Mouse (Mus musculus): ENCODE measurements at regions not wholly inside any gene's neighbourhood (a gene's known extent, or its start where the extent isn't known, plus 50 kb on each side); places are given as distances from the start of the nearest gene placed in this dataset.

DNA sequence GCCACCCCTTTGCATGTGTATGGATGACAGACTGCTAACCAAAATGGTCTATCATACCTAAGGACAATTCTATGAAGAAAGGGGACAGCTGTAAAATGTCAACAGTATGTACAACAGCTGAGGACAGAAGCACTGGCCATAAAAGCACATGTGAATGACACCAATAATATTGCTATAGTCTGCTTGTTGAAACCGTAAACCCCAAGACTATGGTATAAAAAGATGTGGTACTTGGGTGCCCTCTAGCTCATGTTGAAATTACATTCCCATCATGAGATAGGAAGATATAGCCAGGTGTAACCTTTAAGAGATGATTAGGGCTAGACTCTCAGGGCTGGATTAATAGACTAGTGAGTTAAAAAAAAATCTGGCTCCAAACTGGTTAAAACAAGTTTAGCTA is 361.6 kb upstream of the Sptlc3 start:
- DNase-seq = no peak

- DNase-seq = no peak
These were observed 346.7 kb upstream of the Sptlc3 start for GRCm38 (mm10) chr2:139147004-139147403.

DNA sequence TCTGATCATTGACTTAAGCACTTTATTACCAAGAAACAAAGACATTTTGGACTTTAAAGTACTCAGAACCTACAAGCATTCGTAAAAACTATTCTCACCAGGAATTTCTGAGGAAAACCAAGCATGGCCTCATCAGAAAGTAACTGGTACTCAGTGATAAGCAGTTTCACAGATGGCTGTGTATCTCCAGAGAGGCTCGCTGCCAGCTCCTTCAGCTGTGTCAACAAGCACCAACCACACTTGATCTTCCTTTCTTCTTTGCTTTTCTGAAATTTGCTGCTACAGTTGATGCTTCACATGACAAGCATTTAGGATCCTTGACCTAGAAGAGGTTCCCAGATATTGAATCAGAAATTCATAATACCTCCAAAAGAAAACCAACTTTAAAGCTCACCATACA is 314.1 kb upstream of the Sptlc3 start:
- no peak for DNase-seq

DNA sequence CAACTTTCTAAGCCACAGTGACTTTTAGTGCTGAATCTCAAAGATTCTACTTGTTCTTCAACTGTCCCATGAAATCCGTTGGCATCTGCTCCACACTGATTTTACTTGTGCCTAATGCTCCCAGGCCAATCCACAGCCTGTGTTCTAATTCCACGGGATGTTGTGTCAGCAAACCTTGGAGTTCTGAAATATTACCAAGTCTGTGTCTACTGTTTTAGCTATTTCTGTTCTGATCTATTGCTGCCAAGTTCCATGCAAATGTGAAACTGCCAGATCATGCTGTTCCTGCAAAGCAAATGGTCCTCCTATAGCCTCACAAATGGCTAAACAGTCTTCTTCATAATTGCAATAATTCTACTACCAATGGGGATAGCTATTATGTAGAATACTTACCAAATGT is 295.4 kb upstream of the Sptlc3 start:
- no peak for DNase-seq

DNA sequence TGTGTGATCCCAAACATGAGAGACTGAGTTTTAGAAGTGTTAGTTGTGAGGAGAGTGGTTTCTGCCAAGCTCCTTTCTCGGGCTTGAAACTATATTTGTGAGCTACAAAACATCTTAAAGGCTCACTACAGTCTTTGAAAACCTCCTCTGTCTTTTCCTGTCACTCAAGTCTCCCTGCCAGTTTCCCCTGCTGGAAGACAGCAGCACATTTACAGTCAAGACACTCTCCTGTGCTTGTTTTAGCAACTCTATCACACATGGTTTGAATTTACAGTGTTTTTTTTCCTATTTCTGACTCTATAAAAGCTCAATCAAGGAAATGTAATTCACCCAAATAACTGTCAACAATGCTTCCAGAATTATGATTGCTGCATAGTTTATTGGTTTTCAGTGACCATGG is 286.1 kb upstream of the Sptlc3 start:
- DNase-seq = no peak

- no peak for DNase-seq
These were observed 272.8 kb upstream of the Sptlc3 start for GRCm38 (mm10) chr2:139220757-139221400.

GRCm38 (mm10) chr2:139230453-139230852 is 263.3 kb upstream of the Sptlc3 start:
- DNase-seq = no peak

GRCm38 (mm10) chr2:139250138-139250537 is 243.6 kb upstream of the Sptlc3 start:
- no peak for DNase-seq

GRCm38 (mm10) chr2:139267119-139267518 is 226.6 kb upstream of the Sptlc3 start:
- no peak for DNase-seq

DNA sequence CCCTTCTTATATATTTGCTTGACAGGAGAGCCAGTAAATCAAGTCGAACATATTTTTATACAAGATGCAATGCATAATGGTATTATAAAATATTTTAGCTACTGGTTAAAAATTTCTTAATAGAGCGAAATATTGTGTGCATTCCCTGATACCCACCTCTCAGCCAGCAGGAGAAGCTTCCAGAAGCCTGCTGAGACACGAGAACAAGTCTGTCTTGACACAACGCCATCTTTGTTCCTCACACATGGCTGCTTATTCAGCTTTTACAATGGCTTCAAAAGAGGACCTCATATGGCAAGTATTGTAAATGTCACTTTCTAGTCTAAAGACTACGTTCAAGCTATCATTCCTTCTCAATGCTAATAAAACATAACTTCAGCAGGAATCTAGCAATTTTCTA is 217.1 kb upstream of the Sptlc3 start:
- no peak for DNase-seq

- DNase-seq = no peak
These were observed 216.1 kb upstream of the Sptlc3 start for GRCm38 (mm10) chr2:139277571-139277970.

DNA sequence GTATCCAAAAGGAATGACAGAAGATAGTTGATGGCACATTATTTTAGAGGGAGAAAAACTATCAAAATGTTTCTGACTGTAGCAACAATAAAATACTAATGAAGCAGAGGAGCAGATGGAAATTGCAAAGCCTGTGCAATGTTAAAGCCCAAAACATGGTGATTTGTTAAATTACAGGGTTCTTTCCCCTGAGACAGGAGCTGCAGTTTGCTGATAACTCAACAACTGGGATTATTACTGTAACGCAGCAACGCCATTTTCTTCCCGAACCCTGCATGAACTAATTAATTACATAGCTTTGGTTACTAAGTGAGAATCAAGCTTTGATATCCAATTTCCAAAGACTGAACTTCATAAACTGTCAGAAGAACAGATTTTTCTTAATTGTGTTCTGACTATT is 212.7 kb upstream of the Sptlc3 start:
- DNase-seq = no peak

- DNase-seq = no peak
These were observed 209.4 kb upstream of the Sptlc3 start for GRCm38 (mm10) chr2:139284315-139284714.

- DNase-seq = no peak
These were observed 207.3 kb upstream of the Sptlc3 start for GRCm38 (mm10) chr2:139286446-139286845.

DNA sequence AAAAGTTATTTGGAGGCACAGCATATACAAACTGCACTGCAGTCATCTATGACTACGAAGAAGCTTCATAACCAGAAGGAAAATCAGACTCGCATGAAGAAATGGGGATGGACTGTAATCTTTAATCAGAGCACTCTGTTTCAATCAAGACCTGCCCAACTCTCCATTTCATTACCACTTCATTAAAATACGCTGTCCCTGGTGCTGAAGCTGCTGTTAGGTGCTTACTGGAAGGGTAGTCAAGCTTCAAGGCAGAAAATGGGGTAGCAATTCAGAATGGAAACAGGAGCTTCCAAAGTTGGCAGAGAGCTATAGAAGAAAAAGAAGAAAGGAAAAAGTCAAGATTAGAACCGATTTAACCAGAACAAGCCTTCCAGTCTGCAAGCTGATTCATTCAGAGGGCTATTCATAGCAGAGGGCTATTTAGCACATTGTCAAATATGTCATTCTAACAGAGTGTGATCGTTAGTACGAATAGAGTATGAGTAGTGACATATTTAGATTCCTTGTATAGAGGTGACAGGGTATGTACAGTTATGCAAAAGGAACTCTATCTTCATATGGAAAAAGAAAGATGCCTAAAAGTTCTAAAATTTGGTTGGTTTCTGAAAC is 195.1 kb upstream of the Sptlc3 start:
- peak in 1 of 2 experiments; percentile 22 for DNase-seq

- no peak for DNase-seq
These were observed 182.3 kb upstream of the Sptlc3 start for GRCm38 (mm10) chr2:139311401-139311812.

GRCm38 (mm10) chr2:139312053-139312452 is 181.7 kb upstream of the Sptlc3 start:
- no peak for DNase-seq

DNA sequence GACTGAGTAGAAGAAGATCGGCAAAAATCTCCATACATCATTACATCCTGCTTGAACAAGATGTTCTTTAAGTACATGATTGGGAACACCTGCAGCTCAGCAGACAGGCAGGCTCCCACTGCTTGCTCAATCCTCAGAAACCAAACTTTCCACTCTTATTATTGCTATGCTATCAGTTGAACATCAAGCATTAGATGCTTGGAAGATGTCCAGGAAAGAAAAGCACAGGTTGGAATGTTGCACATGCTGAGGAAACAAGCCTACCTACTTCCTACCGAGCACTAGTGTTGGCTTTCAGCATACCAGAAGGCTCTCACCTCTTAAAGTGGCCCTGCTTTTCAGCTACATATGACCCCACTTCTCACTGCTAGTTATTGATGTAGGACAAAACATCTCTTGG is 171.2 kb upstream of the Sptlc3 start:
- no peak for DNase-seq

GRCm38 (mm10) chr2:139325501-139325900 is 168.2 kb upstream of the Sptlc3 start:
- DNase-seq = no peak

DNA sequence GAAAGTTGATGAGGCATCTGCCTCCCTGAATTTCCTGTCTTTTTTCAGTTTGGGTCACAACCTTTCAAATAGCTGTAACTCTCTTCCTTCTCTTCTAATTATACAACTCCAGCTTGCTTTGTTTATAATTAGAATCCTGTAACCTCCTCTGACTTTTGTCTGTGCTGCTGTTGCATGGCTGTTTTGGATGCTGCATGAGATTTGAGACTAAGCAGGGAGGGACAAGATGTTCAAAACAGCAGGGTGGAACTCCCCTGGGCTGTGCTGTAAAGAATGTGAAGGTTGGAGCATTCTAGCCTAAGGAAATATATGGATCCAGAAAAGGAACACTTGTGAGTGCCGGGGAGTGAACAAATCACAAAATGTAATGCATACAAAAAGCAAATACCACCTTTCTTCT is 159.0 kb upstream of the Sptlc3 start:
- no peak for DNase-seq

DNA sequence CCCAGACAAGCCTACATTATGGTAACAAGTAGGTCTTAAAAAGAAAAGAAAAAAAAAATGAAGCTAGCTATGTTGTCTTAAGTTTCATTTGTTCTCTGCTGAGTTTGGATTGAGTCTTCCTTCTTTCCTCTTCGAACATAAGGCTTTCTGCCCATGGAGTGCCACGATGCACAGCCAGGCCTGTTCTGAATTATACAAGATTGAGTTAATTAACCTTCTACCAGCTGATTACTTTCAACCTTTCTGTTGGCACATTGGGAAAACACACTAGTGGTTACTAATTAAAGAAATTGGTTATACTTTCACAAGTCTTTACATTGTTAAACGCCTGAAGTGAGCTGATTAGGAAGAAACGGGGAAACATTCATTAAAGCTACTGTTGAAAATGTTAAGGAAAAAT is 155.5 kb upstream of the Sptlc3 start:
- DNase-seq = no peak

DNA sequence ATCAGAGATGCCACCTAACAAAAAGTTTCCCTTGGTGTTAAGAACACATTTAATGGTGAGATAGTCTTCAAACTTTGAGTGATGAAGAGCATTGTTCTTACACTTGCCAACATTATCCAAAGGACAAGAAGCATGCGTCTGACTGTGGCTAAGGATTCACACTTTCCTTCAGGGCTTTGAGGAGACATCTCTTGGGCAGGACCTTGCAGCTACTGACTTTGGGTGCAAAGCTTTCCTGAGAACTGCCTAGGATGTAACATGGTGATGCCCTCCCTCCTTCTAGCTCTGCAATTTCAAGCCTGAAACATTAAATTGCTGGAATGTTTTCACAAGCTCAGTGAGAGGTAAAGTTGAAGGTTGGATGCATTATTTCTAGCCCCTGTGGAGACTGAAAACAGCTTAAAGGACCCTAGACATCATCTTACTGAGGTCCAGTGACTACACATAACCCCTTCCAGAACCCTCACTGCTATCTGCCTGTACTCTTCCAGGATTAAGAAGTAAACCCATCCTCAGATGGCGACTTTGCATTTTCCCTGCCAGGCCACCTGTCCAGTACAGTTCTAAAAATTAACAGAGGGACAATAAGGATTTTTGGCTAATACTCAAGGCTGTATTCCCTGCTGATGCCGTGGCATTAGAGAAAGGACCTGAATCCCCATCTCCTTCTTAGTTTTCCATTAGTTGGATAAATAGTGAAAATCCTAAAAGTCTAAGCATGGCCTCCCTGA is 137.3 kb upstream of the Sptlc3 start:
- DNase-seq = no peak

- DNase-seq = no peak
These were observed 131.4 kb upstream of the Sptlc3 start for GRCm38 (mm10) chr2:139362245-139362847.
